In genomic region chr13:44105161-44105560, GRCm38 (mm10) we compare ENCODE assay signal across 18 mouse cellular contexts.
"Had no signal": no experiment of that assay in that cellular context is flagged by ENCODE, and none has a peak within 500 bp of the region (broad histone marks: within the 10 kb centered on the region; RNA-seq: fewer than 3 reads in every experiment).

No protein-coding gene starts in this region.

- H3K9me3 ChIP-seq: midbrain, embryonic 10.5 days; midbrain, embryonic 12.5 days; neural tube, embryonic 13.5 days; neural tube, embryonic 15.5 days had no signal

- DNase-seq: lung, embryonic 14.5 days; lung, postnatal 10 days; lung, postnatal 4 days; midbrain, embryonic 14.5 days; retina, postnatal 1 day; right cerebral cortex, adult 18-20 months; right cerebral cortex, postnatal 25 days; right cerebral cortex, postnatal 4 days; spleen, adult 18-20 months; thymus, adult 18-20 months; thymus, postnatal 14 days; thymus, postnatal 36 days had no signal

- H3K4me3 ChIP-seq: midbrain, embryonic 10.5 days; midbrain, embryonic 12.5 days; myocyte; neural tube, embryonic 13.5 days; neural tube, embryonic 15.5 days had no signal

- ATAC-seq: midbrain, embryonic 16.5 days had no signal

- H3K27me3 ChIP-seq: neural tube, embryonic 15.5 days had no signal

- H3K27ac ChIP-seq: midbrain, embryonic 10.5 days; midbrain, embryonic 12.5 days; neural tube, embryonic 13.5 days; neural tube, embryonic 15.5 days had no signal

- H3K9ac ChIP-seq: lung, embryonic 14.5 days; midbrain, embryonic 12.5 days; neural tube, embryonic 13.5 days; neural tube, embryonic 15.5 days had no signal

- H3K4me2 ChIP-seq: lung, embryonic 14.5 days; midbrain, embryonic 12.5 days; neural tube, embryonic 13.5 days; neural tube, embryonic 15.5 days had no signal

- H3K36me3 ChIP-seq: midbrain, embryonic 10.5 days; midbrain, embryonic 12.5 days; neural tube, embryonic 13.5 days; neural tube, embryonic 15.5 days had no signal
